Mouse (Mus musculus): Measurements from ENCODE around the gene 7530416G11Rik. TPM values are rescaled to one million over a fixed set of nuclear protein-coding genes. Genes with fewer than 3 reads are reported as not detected.
A peak's percentile ranks its signal among the peaks of the same experiment; 100 is the strongest.

Gene 7530416G11Rik
- polyA plus RNA-seq (2012; rRNA removed) = 0.11 and 0.12 TPM in 2 replicates

GRCm38 (mm10) chr15:85503127-85503526, at the start of gene 7530416G11Rik:
Gene 7530416G11Rik (minus strand): TSS chr15:85503227.
- Histone ChIP-seq H3K27me3 (ENCODE audit: control insufficient read depth, insufficient read depth, low read length) (no peaks in the 10 kb centered on the region), H3K4me1 (ENCODE audit: control insufficient read depth, insufficient read depth, low read length) (no peaks in the 10 kb centered on the region; the same call in 1 of the 2 replicates), H3K4me3 (ENCODE audit: control insufficient read depth, low read depth, low read length) (no peak within 1 kb of the TSS), H3K27ac (ENCODE audit: control insufficient read depth, insufficient read depth, low read depth, low read length) (no peak within 1 kb of the TSS), H3K36me3 (ENCODE audit: control insufficient read depth, insufficient read depth, low read length) (no peaks in the 10 kb centered on the region)
- TF ChIP-seq CTCF (IDR thresholded peaks at IDR 0.05; ENCODE audit: control insufficient read depth, insufficient read depth, insufficient replicate concordance, low read depth, low read length) (no peak), POLR2A (IDR thresholded peaks at IDR 0.05; ENCODE audit: control insufficient read depth, low read depth, low read length) (no peak)

- Histone ChIP-seq H3K4me1 (ENCODE audit: control insufficient read depth, insufficient read depth, low read length) (no peaks in the 10 kb centered on the region), H3K27ac (ENCODE audit: control insufficient read depth, insufficient read depth, low read depth, low read length) (no peak overlapping the region), H3K36me3 (ENCODE audit: control insufficient read depth, insufficient read depth, low read length) (no peaks in the 10 kb centered on the region), H3K27me3 (ENCODE audit: control insufficient read depth, insufficient read depth, low read length) (no peaks in the 10 kb centered on the region), H3K4me3 (ENCODE audit: control insufficient read depth, low read depth, low read length) (no peak overlapping the region)
- no peak for TF ChIP-seq POLR2A (IDR thresholded peaks at IDR 0.05; ENCODE audit: control insufficient read depth, low read depth, low read length)
- TF ChIP-seq CTCF (IDR thresholded peaks at IDR 0.05; ENCODE audit: control insufficient read depth, insufficient read depth, insufficient replicate concordance, low read depth, low read length) = no peak
These were observed 43.5 kb upstream of the 7530416G11Rik start for GRCm38 (mm10) chr15:85546500-85546899.

- Histone ChIP-seq H3K27me3 (ENCODE audit: control insufficient read depth, insufficient read depth, low read length) (no peaks in the 10 kb centered on the region), H3K4me1 (ENCODE audit: control insufficient read depth, insufficient read depth, low read length) (no peaks in the 10 kb centered on the region), H3K36me3 (ENCODE audit: control insufficient read depth, insufficient read depth, low read length) (no peaks in the 10 kb centered on the region), H3K4me3 (ENCODE audit: control insufficient read depth, low read depth, low read length) (no peak overlapping the region), H3K27ac (ENCODE audit: control insufficient read depth, insufficient read depth, low read depth, low read length) (no peak overlapping the region)
- TF ChIP-seq CTCF (IDR thresholded peaks at IDR 0.05; ENCODE audit: control insufficient read depth, insufficient read depth, insufficient replicate concordance, low read depth, low read length) (no peak), POLR2A (IDR thresholded peaks at IDR 0.05; ENCODE audit: control insufficient read depth, low read depth, low read length) (no peak)
These were observed 42.3 kb upstream of the 7530416G11Rik start for GRCm38 (mm10) chr15:85545369-85545768.

- TF ChIP-seq POLR2A (IDR thresholded peaks at IDR 0.05; ENCODE audit: control insufficient read depth, low read depth, low read length) (no peak), CTCF (IDR thresholded peaks at IDR 0.05; ENCODE audit: control insufficient read depth, insufficient read depth, insufficient replicate concordance, low read depth, low read length) (no peak)
- H3K36me3 ChIP-seq (ENCODE audit: control insufficient read depth, insufficient read depth, low read length) = no peaks in the 10 kb centered on the region
- H3K27me3 ChIP-seq (ENCODE audit: control insufficient read depth, insufficient read depth, low read length) = no peaks in the 10 kb centered on the region
- H3K4me3 ChIP-seq (ENCODE audit: control insufficient read depth, low read depth, low read length) = no peak overlapping the region
- no peak overlapping the region for H3K27ac ChIP-seq (ENCODE audit: control insufficient read depth, insufficient read depth, low read depth, low read length)
- no peaks in the 10 kb centered on the region; the same call in 1 of the 2 replicates for H3K4me1 ChIP-seq (ENCODE audit: control insufficient read depth, insufficient read depth, low read length)
These were observed 35.1 kb upstream of the 7530416G11Rik start for GRCm38 (mm10) chr15:85538170-85538569.

- Histone ChIP-seq H3K4me3 (ENCODE audit: control insufficient read depth, low read depth, low read length) (peak overlapping the region; percentile 19; the same call in 1 of the 2 replicates), H3K27ac (ENCODE audit: control insufficient read depth, insufficient read depth, low read depth, low read length) (no peak overlapping the region), H3K27me3 (ENCODE audit: control insufficient read depth, insufficient read depth, low read length) (no peaks in the 10 kb centered on the region), H3K4me1 (ENCODE audit: control insufficient read depth, insufficient read depth, low read length) (no peaks in the 10 kb centered on the region; the same call in 1 of the 2 replicates), H3K36me3 (ENCODE audit: control insufficient read depth, insufficient read depth, low read length) (no peaks in the 10 kb centered on the region)
- no peak for TF ChIP-seq CTCF (IDR thresholded peaks at IDR 0.05; ENCODE audit: control insufficient read depth, insufficient read depth, insufficient replicate concordance, low read depth, low read length)
- TF ChIP-seq POLR2A (IDR thresholded peaks at IDR 0.05; ENCODE audit: control insufficient read depth, low read depth, low read length) = no peak
These were observed 34.1 kb upstream of the 7530416G11Rik start for GRCm38 (mm10) chr15:85537151-85537550.

- H3K36me3 ChIP-seq (ENCODE audit: control insufficient read depth, insufficient read depth, low read length) = no peaks in the 10 kb centered on the region
These were observed 31.6 kb upstream of the 7530416G11Rik start for GRCm38 (mm10) chr15:85534646-85535045.

GRCm38 (mm10) chr15:85534215-85534614, 31.2 kb upstream of the 7530416G11Rik start:
- H3K36me3 ChIP-seq (ENCODE audit: control insufficient read depth, insufficient read depth, low read length) = no peaks in the 10 kb centered on the region
- H3K27ac ChIP-seq (ENCODE audit: control insufficient read depth, insufficient read depth, low read depth, low read length) = no peak overlapping the region
- peaks cover 9% of the 10 kb centered on the region for H3K4me1 ChIP-seq (ENCODE audit: control insufficient read depth, insufficient read depth, low read length)
- no peak for TF ChIP-seq POLR2A (IDR thresholded peaks at IDR 0.05; ENCODE audit: control insufficient read depth, low read depth, low read length)
- no peak for TF ChIP-seq CTCF (IDR thresholded peaks at IDR 0.05; ENCODE audit: control insufficient read depth, insufficient read depth, insufficient replicate concordance, low read depth, low read length)
- no peak overlapping the region; the same call in 1 of the 2 replicates for H3K4me3 ChIP-seq (ENCODE audit: control insufficient read depth, low read depth, low read length)
- no peaks in the 10 kb centered on the region for H3K27me3 ChIP-seq (ENCODE audit: control insufficient read depth, insufficient read depth, low read length)

More at GRCm38 (mm10) chr15:85534646-85535045, 31.6 kb upstream of the 7530416G11Rik start:
- no peak for TF ChIP-seq POLR2A (IDR thresholded peaks at IDR 0.05; ENCODE audit: control insufficient read depth, low read depth, low read length)
- no peak for TF ChIP-seq CTCF (IDR thresholded peaks at IDR 0.05; ENCODE audit: control insufficient read depth, insufficient read depth, insufficient replicate concordance, low read depth, low read length)
- peaks cover 7% of the 10 kb centered on the region for H3K4me1 ChIP-seq (ENCODE audit: control insufficient read depth, insufficient read depth, low read length)
- no peaks in the 10 kb centered on the region for H3K27me3 ChIP-seq (ENCODE audit: control insufficient read depth, insufficient read depth, low read length)
- H3K4me3 ChIP-seq (ENCODE audit: control insufficient read depth, low read depth, low read length) = no peak overlapping the region
- H3K27ac ChIP-seq (ENCODE audit: control insufficient read depth, insufficient read depth, low read depth, low read length) = no peak overlapping the region

Data from testis, adult 2 months (tissue).